Mouse (Mus musculus): ENCODE results near the gene Scn3b.

The Scn3b gene

GRCm38 (mm10) chr9:40269880-40270279, 863 bp downstream of the Scn3b start:
- DNase-seq (ENCODE audit: low spot score): no peak

- no peak for DNase-seq (ENCODE audit: low spot score)
Observed at GRCm38 (mm10) chr9:40271075-40271474, 2.1 kb downstream of the Scn3b start.

- DNase-seq (ENCODE audit: low spot score): no peak
Observed at GRCm38 (mm10) chr9:40272822-40273221, 3.8 kb downstream of the Scn3b start.

- DNase-seq (ENCODE audit: low spot score): no peak
Observed at GRCm38 (mm10) chr9:40275904-40276303, 6.9 kb downstream of the Scn3b start.

- DNase-seq (ENCODE audit: low spot score): no peak
Observed at GRCm38 (mm10) chr9:40277671-40278070, 8.7 kb downstream of the Scn3b start.

GRCm38 (mm10) chr9:40279438-40279837, 10.4 kb downstream of the Scn3b start:
- DNase-seq (ENCODE audit: low spot score): no peak

GRCm38 (mm10) chr9:40282968-40283367, 14.0 kb downstream of the Scn3b start:
- DNase-seq (ENCODE audit: low spot score): no peak

- no peak for DNase-seq (ENCODE audit: low spot score)
Observed at GRCm38 (mm10) chr9:40292475-40292874, 23.5 kb downstream of the Scn3b start.

- DNase-seq (ENCODE audit: low spot score): no peak
Observed at GRCm38 (mm10) chr9:40293286-40293685, 24.3 kb downstream of the Scn3b start.

GRCm38 (mm10) chr9:40293740-40294139, 24.7 kb downstream of the Scn3b start:
- DNase-seq (ENCODE audit: low spot score): no peak

GRCm38 (mm10) chr9:40294210-40294609, 25.2 kb downstream of the Scn3b start:
- no peak for DNase-seq (ENCODE audit: low spot score)

GRCm38 (mm10) chr9:40294866-40295265, 25.8 kb downstream of the Scn3b start:
- no peak for DNase-seq (ENCODE audit: low spot score)

GRCm38 (mm10) chr9:40296251-40296650, 27.2 kb downstream of the Scn3b start:
- DNase-seq (ENCODE audit: low spot score): no peak

- no peak for DNase-seq (ENCODE audit: low spot score)
Observed at GRCm38 (mm10) chr9:40297969-40298368, 29.0 kb downstream of the Scn3b start.

GRCm38 (mm10) chr9:40299323-40299722, 30.3 kb downstream of the Scn3b start:
- no peak for DNase-seq (ENCODE audit: low spot score)

- DNase-seq (ENCODE audit: low spot score): no peak
Observed at GRCm38 (mm10) chr9:40300018-40300989, 31.3 kb downstream of the Scn3b start.

- no peak for DNase-seq (ENCODE audit: low spot score)
Observed at GRCm38 (mm10) chr9:40301475-40301874, 32.5 kb downstream of the Scn3b start.

- DNase-seq (ENCODE audit: low spot score): no peak
Observed at GRCm38 (mm10) chr9:40302375-40302774, 33.4 kb downstream of the Scn3b start.

GRCm38 (mm10) chr9:40304243-40304642, 35.2 kb downstream of the Scn3b start:
- no peak for DNase-seq (ENCODE audit: low spot score)

GRCm38 (mm10) chr9:40307311-40307710, 38.3 kb downstream of the Scn3b start:
- DNase-seq (ENCODE audit: low spot score): no peak

- DNase-seq (ENCODE audit: low spot score): no peak
Observed at GRCm38 (mm10) chr9:40309876-40310275, 40.9 kb downstream of the Scn3b start.

GRCm38 (mm10) chr9:40311813-40312212, 42.8 kb downstream of the Scn3b start:
- no peak for DNase-seq (ENCODE audit: low spot score)

- no peak for DNase-seq (ENCODE audit: low spot score)
Observed at GRCm38 (mm10) chr9:40316865-40317660, 48.0 kb downstream of the Scn3b start.
